Mouse (Mus musculus) heart, postnatal 0 days (tissue): ENCODE data around the gene Tmem35b. TPM values are rescaled to one million over a fixed set of nuclear protein-coding genes. Genes with fewer than 3 reads are reported as not detected.
A peak's percentile ranks its signal among the peaks of the same experiment; 100 is the strongest.

ENCODE experiments used
- ATAC-seq: fragments of 200-750 bp; cut with Nextera tagmentation; 2 replicates; pipeline ENCODE4 v1.8.0; 2017; ENCODE audit warnings: low read depth, moderate number of reproducible peaks, moderate library complexity; ENCODE audit not compliant: insufficient read depth
- DNase-seq: peaks from one replicate; pipeline ENCODE4 v3.0.0-alpha.2; 2016; ENCODE audit warnings: low spot score
- H3K27ac ChIP-seq: fragments of 300-500 bp; sonication (generic); 2 replicates; pipeline ENCODE4 v1.5.1; 2014; ENCODE audit warnings: low read depth, mild to moderate bottlenecking
- H3K27me3 ChIP-seq: fragments of 300-500 bp; sonication (generic); 2 replicates; pipeline ENCODE4 v1.6.1; 2014; ENCODE audit warnings: low read length, mixed read lengths; ENCODE audit not compliant: control insufficient read depth, insufficient read depth
- H3K36me3 ChIP-seq: fragments of 300-500 bp; sonication (generic); replicated peaks from 2 replicates; pipeline ENCODE4 v1.6.1; 2014; ENCODE audit warnings: low read length, mixed read lengths; ENCODE audit not compliant: control insufficient read depth, insufficient read depth
- H3K4me1 ChIP-seq: fragments of 300-500 bp; sonication (generic); 2 replicates; pipeline ENCODE4 v1.6.1; 2014; ENCODE audit warnings: antibody characterized with exemption; ENCODE audit not compliant: control insufficient read depth, insufficient read depth
- H3K4me2 ChIP-seq: fragments of 300-500 bp; sonication (generic); 2 replicates; pipeline ENCODE4 v1.6.1; 2014; ENCODE audit warnings: low read depth, mild to moderate bottlenecking, low read length, moderate library complexity
- H3K4me3 ChIP-seq: fragments of 300-500 bp; sonication (generic); 2 replicates; pipeline ENCODE4 v1.5.1; 2014; ENCODE audit warnings: low read depth, low read length
- H3K9ac ChIP-seq: fragments of 300-500 bp; sonication (generic); replicated peaks from 2 replicates; pipeline ENCODE4 v1.6.1; 2014; ENCODE audit warnings: low read depth, low read length, mixed read lengths
- H3K9me3 ChIP-seq: fragments of 300-500 bp; sonication (generic); replicated peaks from 2 replicates; pipeline ENCODE4 v1.6.1; 2016; ENCODE audit warnings: low read length; ENCODE audit not compliant: control insufficient read depth
- CTCF ChIP-seq: IDR thresholded peaks from 2 replicates; pipeline ENCODE4 v1.5.1; 2016; ENCODE audit warnings: antibody characterized with exemption, control low read depth, low read depth
- EP300 ChIP-seq: IDR thresholded peaks from 2 replicates; pipeline ENCODE4 v1.6.1; 2016; ENCODE audit warnings: antibody characterized with exemption, low read depth
- WGBS: fragments of 180-500 bp; shearing (Covaris S2); extraction: QIAGEN DNeasy Blood & Tissue Kit; methylation state at CpG from one replicate; pipeline ENCODE4 v1.1.7; 2014; 5-methylcytosine and 5-hydroxymethylcytosine counted together
- polyA plus RNA-seq: library from polyadenylated mRNA; unstranded; fragments of >200 nt; fragmentation: Nextera tagmentation; extraction: Ambion mirVana; gene quantifications from 2 replicates; pipeline ENCODE4 v1.2.1, GENCODE M21; 2015
- total RNA-seq: library from RNA; depleted of rRNA; stranded (reverse); fragments of >200 nt; gene quantifications from 2 replicates; pipeline ENCODE4 v1.2.3, GENCODE M21; 2014; ENCODE audit warnings: low replicate concordance

The Tmem35b gene
- total and polyA plus RNA-seq, 2 experiments from 2014 or later, result 8.2 to 9.1 TPM

GRCm38 (mm10) chr4:127168211-127168913, 44.9 kb downstream of the Tmem35b start:
- H3K9me3 ChIP-seq, result no peaks in the 10 kb centered on the region
- H3K36me3 ChIP-seq, result no peaks in the 10 kb centered on the region
- no peak for DNase-seq
- H3K27ac ChIP-seq, result no peak overlapping the region
- WGBS, result under 1% methylated on average over 38 of the region's 39 CpGs
- ATAC-seq, result peak; percentile 22
- TF ChIP-seq CTCF (no peak; the same call in 1 of the 2 replicates), EP300 (no peak)
- peak overlapping the region; percentile 99 for H3K4me2 ChIP-seq
- no peaks in the 10 kb centered on the region for H3K4me1 ChIP-seq
- 0 out of 2 replicates have a peak overlapping the region, but pooled peaks have one; percentile 40 for H3K9ac ChIP-seq
- peak overlapping the region; percentile 69 for H3K4me3 ChIP-seq
- peaks cover 65% of the 10 kb centered on the region for H3K27me3 ChIP-seq

- peak within 1 kb of the TSS; percentile 99 for H3K4me2 ChIP-seq
- no peak for DNase-seq
- WGBS, result 1% methylated on average over 43 of the region's 67 CpGs
- no peaks in the 10 kb centered on the region for H3K9me3 ChIP-seq
- H3K9ac ChIP-seq, result peak within 1 kb of the TSS; percentile 40; the same call in 1 of the 2 replicates
- H3K36me3 ChIP-seq, result no peaks in the 10 kb centered on the region
- peaks cover 68% of the 10 kb centered on the region for H3K27me3 ChIP-seq
- TF ChIP-seq CTCF, result no peak
- TF ChIP-seq EP300, result no peak
- peak; percentile 43; the same call in 1 of the 2 replicates for ATAC-seq
- H3K4me3 ChIP-seq, result peak within 1 kb of the TSS; percentile 69
- H3K27ac ChIP-seq, result no peak within 1 kb of the TSS
- no peaks in the 10 kb centered on the region for H3K4me1 ChIP-seq
Observed at GRCm38 (mm10) chr4:127168914-127169345, 45.4 kb downstream of the Tmem35b start, which contains the start of gene Dlgap3. Gene Dlgap3, plus strand, starts transcription at chr4:127169204.

GRCm38 (mm10) chr4:127169346-127170221, 46.1 kb downstream of the Tmem35b start:
- WGBS, result 3% methylated on average over 42 of the region's 51 CpGs

GRCm38 (mm10) chr4:127170866-127171265, 47.4 kb downstream of the Tmem35b start:
- no peaks in the 10 kb centered on the region for H3K36me3 ChIP-seq
- H3K27me3 ChIP-seq, result peaks cover 70% of the 10 kb centered on the region
- no peak for ATAC-seq
- no peak overlapping the region for H3K4me2 ChIP-seq
- no peak for DNase-seq
- 39% methylated on average over 5 of the region's 5 CpGs for WGBS
- H3K9ac ChIP-seq, result no peak overlapping the region
- no peak overlapping the region for H3K27ac ChIP-seq
- TF ChIP-seq EP300 (no peak), CTCF (no peak)
- H3K4me1 ChIP-seq, result no peaks in the 10 kb centered on the region
- no peaks in the 10 kb centered on the region for H3K9me3 ChIP-seq
- no peak overlapping the region for H3K4me3 ChIP-seq

More at GRCm38 (mm10) chr4:127169346-127170221, 46.1 kb downstream of the Tmem35b start:
- no peak for TF ChIP-seq CTCF
- Histone ChIP-seq H3K27ac (no peak overlapping the region), H3K4me1 (no peaks in the 10 kb centered on the region), H3K9me3 (no peaks in the 10 kb centered on the region), H3K4me2 (peak overlapping the region; percentile 99), H3K4me3 (peak overlapping the region; percentile 69), H3K27me3 (peaks cover 68% of the 10 kb centered on the region), H3K9ac (peak overlapping the region; percentile 40; the same call in 1 of the 2 replicates), H3K36me3 (no peaks in the 10 kb centered on the region)
- DNase-seq (no peak), ATAC-seq (no peak)

GRCm38 (mm10) chr4:127171341-127171905, 47.9 kb downstream of the Tmem35b start:
- H3K27me3 ChIP-seq, result peaks cover 70% of the 10 kb centered on the region
- no peak overlapping the region for H3K9ac ChIP-seq
- DNase-seq, result no peak
- H3K27ac ChIP-seq, result no peak overlapping the region
- WGBS, result 48% methylated on average over 4 of the region's 4 CpGs
- H3K4me1 ChIP-seq, result no peaks in the 10 kb centered on the region
- no peaks in the 10 kb centered on the region for H3K36me3 ChIP-seq
- H3K4me2 ChIP-seq, result no peak overlapping the region
- H3K4me3 ChIP-seq, result no peak overlapping the region
- H3K9me3 ChIP-seq, result no peaks in the 10 kb centered on the region
- no peak for ATAC-seq
- TF ChIP-seq EP300 (no peak), CTCF (no peak)
